Mouse (Mus musculus) cerebellum, postnatal 14 days (tissue): ENCODE measurements around the gene Ifitm1.
"Not testable (repeated sequence)": the region's sequence is repeated elsewhere in the genome, so short reads cannot be mapped to it uniquely, and the experiment has no call there.

Experiments
- DNase-seq, 2 experiments: peaks; one replicate each; pipeline ENCODE4 v3.0.0; 2021; ENCODE audit warnings: mixed read lengths in 2 of 2

The Ifitm1 gene

GRCm38 (mm10) chr7:140951051-140951450 lies 16.0 kb upstream of the Ifitm1 start:
- DNase-seq: no peak

- no peak for DNase-seq
Observed at GRCm38 (mm10) chr7:140951765-140952164, 15.3 kb upstream of the Ifitm1 start.

DNA sequence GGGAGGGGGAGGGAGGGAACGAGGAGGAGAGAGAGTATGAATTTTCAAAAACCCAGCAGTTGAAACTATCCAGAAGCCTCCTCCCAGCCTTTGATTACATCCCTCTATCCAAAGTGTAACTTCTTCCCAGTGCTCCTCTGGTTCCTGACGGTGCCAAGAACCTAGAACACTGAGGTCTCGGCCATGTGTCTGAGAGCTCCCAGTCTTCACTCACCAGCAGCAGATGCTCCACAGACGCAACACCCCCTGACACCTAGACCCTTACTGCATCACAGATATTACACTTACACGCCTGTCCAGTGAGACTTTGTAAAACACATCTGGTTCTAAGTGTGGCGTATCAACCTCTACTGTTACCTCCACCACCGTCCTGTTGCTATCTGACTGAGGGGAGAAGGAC lies 14.6 kb upstream of the Ifitm1 start:
- no peak for DNase-seq

- no peak for DNase-seq
Observed at GRCm38 (mm10) chr7:140953133-140953532, 13.9 kb upstream of the Ifitm1 start.

DNA sequence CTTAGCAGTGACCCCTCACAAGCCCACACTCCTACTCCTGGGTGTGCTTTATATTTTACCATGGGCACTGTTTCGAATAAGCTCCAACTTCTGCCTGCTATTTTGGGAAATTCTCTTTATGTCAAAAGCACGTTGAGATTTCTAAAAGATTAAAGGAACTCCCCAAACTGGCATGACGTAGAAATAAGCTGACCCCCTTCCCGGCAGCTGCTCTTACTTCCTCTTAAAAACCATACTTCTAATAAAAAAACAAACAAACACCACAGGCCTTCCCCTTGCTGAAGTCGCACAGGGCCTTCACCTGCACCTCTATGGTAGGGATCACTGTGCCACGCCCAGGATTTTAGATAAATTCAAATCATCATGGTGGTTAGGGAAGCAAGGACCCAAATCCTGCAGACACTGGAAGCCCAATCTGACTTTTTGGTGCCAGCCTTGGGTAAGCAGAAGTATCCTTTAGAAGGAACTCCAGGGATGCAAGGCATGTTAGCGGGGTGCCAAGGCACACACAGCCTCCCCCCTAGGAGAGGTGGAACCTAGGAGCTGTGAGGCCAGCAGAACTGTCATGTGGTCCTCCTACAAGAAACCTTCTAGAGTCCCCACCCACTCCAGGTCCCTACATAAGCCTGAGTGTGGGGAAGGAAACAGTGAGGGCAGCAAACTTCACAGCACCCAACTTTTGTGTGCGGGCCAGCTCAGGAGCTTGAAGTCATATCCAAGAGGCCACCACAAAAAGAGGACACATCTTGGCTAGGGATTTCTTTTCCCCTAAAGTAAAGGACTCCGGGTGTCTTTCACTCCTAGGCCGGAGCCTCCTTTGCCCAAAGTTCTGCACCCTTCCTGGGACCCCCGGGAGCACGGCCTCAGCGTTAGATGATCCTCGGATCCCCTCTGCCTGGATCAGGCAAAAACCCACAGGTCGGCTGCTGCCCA lies 13.0 kb upstream of the Ifitm1 start:
- no peak for DNase-seq

DNA sequence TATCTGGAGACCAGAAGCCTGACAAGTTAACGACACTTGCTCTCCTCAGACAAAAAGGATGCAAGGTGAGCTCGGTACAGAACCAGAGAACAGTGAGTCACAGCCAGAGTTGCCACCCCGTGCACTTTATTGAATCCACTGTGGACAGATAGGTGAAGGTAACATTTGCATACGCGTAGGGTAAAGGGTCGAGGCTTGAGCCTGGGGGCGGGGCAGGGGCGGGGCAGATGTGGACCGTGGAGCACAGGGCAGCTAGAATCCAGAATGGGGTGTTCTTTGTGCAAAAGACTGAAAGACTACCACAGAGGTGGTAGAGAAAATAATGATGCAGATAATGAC lies 12.3 kb upstream of the Ifitm1 start:
- DNase-seq: no peak

DNA sequence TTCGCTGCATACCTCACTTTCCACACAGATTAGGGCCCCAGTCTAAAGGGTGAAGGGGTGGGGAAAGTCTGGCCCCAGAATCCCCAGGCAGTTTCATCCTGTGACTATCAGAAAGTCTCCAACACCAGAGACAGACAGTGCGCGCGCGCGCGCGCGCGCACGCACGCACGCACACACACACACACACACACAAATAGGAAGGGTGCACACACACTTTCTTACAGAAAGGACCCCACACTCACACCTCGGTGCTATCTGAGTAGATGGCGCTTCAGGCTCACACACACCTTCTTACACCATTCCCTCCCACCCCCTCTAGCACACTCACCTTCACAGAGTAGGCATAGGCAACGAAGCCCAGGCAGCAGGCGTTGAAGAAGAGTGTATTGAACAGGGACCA lies 11.7 kb upstream of the Ifitm1 start:
- DNase-seq: no peak

GRCm38 (mm10) chr7:140955758-140956555 lies 11.1 kb upstream of the Ifitm1 start, which contains the start of the genes Gm45717 and Ifitm2:
Gene Gm45717, minus strand, starts transcription at chr7:140955937.
Gene Ifitm2, minus strand, starts transcription at chr7:140955987.
- no peak for DNase-seq

GRCm38 (mm10) chr7:140956556-140956869 lies 10.5 kb upstream of the Ifitm1 start:
- no peak for DNase-seq

- DNase-seq: peak; percentile 48 to 61
Observed at GRCm38 (mm10) chr7:140959181-140959901, 7.7 kb upstream of the Ifitm1 start.

- no peak for DNase-seq
Observed at GRCm38 (mm10) chr7:140960026-140960425, 7.0 kb upstream of the Ifitm1 start.

- DNase-seq: no peak
Observed at GRCm38 (mm10) chr7:140961416-140961815, 5.6 kb upstream of the Ifitm1 start.

GRCm38 (mm10) chr7:140962733-140963132 lies 4.3 kb upstream of the Ifitm1 start:
- no peak for DNase-seq

DNA sequence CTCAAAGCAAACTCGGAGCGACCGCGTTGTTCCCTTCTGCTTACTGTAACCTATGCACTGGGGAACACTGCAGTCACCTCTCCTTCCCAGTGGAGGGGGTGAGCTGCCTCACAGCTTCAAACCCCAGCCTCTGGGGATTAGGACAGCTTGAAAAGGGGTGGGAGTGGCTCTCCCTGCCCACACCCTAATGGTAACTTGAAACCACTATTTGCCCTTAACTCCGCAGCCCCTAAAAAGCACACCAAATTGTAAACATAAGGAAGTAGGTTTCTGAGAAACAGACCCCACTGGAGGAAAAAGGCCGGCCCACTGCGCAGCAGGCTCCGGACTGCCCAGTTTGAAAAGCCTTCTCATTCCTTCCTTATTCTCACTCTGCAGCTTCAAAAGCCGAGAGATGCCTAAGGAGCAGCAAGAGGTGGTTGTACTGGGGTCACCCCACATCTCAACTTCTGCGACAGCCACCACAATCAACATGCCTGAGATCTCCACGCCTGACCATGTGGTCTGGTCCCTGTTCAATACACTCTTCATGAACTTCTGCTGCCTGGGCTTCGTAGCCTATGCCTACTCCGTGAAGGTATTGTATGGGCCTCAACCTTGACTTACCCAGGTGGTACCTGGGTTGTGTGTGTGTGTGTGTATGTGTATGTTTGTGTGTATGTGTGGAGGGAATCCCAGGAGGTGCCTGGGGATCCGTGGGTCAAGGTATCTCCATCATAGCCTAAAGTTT lies 1.0 kb downstream of the Ifitm1 start:
- DNase-seq: no peak

DNA sequence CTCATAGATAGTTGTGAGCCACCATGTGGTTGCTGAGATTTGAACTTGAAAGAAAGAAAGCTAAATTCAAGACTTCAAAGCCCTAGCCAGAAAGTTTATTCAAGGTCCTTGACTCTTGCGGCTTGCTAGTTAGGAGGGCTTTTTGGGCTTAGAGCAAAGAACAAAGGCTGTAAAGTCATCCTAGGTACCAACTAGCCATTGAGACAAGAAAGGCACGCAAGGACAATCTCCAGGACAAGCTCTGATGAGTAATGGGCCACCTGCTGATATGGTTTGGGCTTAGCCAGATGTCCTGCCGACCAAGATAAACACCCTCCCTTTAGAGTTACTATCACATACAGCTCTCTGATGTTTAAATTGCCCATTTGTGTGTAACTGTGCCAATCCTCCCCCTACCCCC lies 1.7 kb downstream of the Ifitm1 start:
- not testable (repeated sequence) for DNase-seq

DNA sequence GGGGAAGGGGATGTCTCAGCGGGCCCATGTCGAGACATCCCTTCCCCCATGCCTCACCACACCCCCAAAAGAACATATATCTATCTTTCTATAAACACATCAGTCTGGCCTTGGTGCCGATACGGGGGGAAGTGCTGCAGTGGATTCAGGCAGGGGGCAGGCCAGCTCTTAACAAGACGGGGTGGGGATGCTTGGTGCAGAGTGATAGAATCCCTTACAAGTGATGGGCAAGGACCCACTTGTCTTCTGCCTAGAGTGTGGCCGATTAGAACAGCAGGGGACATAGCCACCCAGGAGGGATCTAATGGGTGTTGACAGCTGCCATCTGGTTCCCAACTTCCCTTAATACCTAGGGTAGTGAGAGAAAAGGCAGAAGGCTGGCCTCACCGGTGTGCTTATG lies 3.9 kb downstream of the Ifitm1 start:
- no peak for DNase-seq

GRCm38 (mm10) chr7:140971479-140972171 lies 4.6 kb downstream of the Ifitm1 start:
- DNase-seq: no peak

DNA sequence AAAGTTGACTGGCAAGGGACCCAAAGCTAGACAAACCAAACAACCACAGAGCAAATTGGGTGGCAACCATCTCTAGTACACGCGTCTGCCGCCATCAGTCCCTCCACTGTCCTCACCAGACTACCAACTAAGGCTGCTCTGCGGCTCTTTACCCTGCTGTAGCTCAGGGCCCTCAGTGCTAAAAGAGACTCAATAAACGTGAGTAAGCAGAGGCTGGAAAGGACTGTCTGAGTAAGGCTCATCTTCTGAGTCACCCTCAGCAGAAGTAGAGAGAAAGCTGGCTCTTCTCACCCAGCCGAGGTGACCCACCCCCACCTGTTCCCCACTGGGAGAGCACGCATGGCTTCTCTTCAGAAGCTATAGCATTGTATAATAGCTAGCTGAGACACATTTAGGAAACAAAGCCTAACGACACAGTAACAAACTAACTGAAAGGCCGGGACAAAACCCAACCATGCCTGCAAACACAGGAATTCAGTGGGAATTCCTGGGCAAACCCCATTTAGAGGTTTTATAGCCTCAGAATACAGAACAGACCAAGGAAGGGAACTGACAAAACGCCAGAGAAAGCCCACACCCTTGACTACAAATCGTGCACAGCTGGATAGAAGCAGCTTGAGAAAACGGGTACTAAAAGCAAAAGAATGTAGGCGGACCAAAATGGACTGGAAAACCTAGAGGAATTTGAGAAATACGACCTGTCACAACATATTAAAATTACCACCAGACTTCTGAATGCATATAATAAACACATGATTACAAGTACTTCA lies 6.6 kb downstream of the Ifitm1 start:
- no peak for DNase-seq

DNA sequence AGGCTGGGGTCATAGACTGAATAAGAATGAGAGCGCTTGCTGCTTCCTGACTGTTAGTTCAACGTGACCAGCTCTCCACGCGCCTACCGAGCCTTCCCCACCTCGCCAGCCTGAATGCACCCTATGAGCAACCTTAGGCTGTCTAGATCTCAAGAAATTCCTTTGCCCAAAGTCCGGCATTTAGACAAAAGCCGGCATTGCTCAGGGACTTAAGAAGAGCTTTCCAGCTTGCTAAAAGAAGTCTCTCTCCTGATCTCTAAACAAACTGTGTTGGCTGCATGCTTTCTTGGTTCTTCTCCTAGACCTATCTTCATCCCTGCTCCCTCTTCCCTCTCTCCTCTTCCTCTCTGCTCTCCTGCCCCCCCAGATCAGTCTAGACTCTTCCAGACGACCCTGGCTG lies 7.9 kb downstream of the Ifitm1 start:
- DNase-seq: no peak

DNA sequence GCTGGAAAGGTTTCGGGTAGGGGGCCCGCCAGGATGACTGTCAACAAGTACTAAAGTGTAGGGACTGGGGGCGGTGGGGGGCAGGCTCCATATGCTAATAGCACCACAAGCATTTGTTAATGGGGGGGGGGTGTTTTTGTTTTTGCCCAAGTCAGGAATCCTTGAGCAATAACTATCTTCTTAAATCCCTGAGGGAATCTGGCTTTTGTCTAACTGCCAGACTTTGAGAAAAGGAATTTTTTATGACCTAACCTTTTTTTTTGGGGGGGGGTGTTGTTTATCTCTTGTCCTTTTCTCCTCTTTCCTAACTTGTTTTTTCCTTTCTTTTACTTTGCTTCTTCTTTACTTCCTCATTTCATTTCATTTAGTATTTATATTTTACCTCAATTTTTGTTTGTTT lies 8.4 kb downstream of the Ifitm1 start:
- no peak for DNase-seq

DNA sequence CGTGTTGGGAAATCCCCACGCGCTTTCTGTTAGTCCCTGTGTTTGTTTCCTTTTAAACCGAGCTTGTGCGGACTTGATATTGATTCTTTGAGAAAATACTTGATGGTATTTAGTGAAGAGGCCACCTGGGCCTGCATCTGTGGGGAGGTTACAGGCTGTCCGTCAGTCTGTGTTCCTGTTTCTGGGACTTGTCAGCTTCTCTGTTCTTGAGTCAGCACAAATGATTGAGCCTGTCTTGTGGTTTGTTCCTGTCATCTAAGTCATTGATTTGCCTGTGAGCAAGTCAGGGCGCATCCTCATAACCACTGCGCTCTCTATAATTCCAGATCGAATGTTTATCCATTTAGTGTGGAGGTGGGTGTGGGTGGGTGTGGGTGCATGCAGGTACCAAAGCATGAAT lies 9.7 kb downstream of the Ifitm1 start:
- not testable (repeated sequence) for DNase-seq
